Comparison of ENCODE assay signal across 14 mouse cellular contexts in genomic region chr13:115052568-115052967, GRCm38 (mm10). TPM values are rescaled to one million over a fixed set of nuclear protein-coding genes. Genes with fewer than 3 reads are reported as not detected.
DNase-seq lines count a peak whose midpoint lies in the region; ATAC-seq lines count a peak whose summit lies in the region.
"Had no signal": no experiment of that assay in that cellular context is flagged by ENCODE, and none has a peak within 500 bp of the region (broad histone marks: within the 10 kb centered on the region; RNA-seq: fewer than 3 reads in every experiment).

No protein-coding gene starts in this region.

- DNase-seq in frontal cortex, postnatal 25 days (ENCODE audit: low spot score in 2 of 2) = no peak
- peak; percentile 19 to 53 for DNase-seq in right cerebral cortex, adult 2 months (ENCODE audit: low spot score in 2 of 2)
- no peak for DNase-seq in right cerebral cortex, postnatal 14 days
- peak; percentile 34 to 91 for DNase-seq in left cerebral cortex, postnatal 25 days (ENCODE audit: low spot score in 2 of 2)
- peak; percentile 74 for DNase-seq in telencephalon, adult 2 months (ENCODE audit: low read depth, low spot score)
- DNase-seq in urinary bladder, adult 2 months (ENCODE audit: low spot score) = no peak
- DNase-seq in urinary bladder, adult 18-20 months (ENCODE audit: low spot score in 2 of 2) = no peak
- DNase-seq: cerebellum, adult 11 months; cerebellum, postnatal 25 days; heart, adult 2 months; lung, postnatal 4 days; thymus, postnatal 4 days had no signal

- ATAC-seq in frontal cortex, adult (ENCODE audit: low TSS enrichment) = peak; percentile 95
- ATAC-seq: intestine, postnatal 0 days had no signal

- intact Hi-C loops in left cerebral cortex, postnatal 25 days (cut with DNase I) = no loop called here

RNA-seq across cellular contexts. Expression of gene Pelo, which starts 37.4 kb away (rescaled TPM):
- 10 to 100 TPM; 20.5 to 22.8 TPM for total RNA-seq in left cerebral cortex, postnatal 25 days (2021)
- 32.8 and 39.0 TPM in 2 replicates for polyA plus RNA-seq in urinary bladder, adult 2 months (2012; rRNA removed)

RNA-seq across cellular contexts. Expression of gene Gm49395, which starts 49.2 kb away (rescaled TPM):
- 1 to 10 TPM in 1 of 2 experiments, under 1 TPM in 1; 0.46 to 4.2 TPM for total RNA-seq in left cerebral cortex, postnatal 25 days (2021)
- polyA plus RNA-seq in urinary bladder, adult 2 months (2012; rRNA removed) = 10.2 and 13.1 TPM in 2 replicates

RNA-seq across cellular contexts. Expression of gene Itga1, which starts 49.2 kb away (rescaled TPM):
- total RNA-seq in left cerebral cortex, postnatal 25 days (2021) = 1 to 10 TPM; 6.6 to 7.3 TPM
- 48.4 and 68.4 TPM in 2 replicates for polyA plus RNA-seq in urinary bladder, adult 2 months (2012; rRNA removed)

Comparison
In these comparisons a context has a peak if more than half of its experiments do, and no peak if none do; other contexts are left out.
1. DNase-seq: peak in right cerebral cortex, adult 2 months (2 of 2), left cerebral cortex, postnatal 25 days (2 of 2) and telencephalon, adult 2 months (single experiment); none in frontal cortex, postnatal 25 days (0 of 2), right cerebral cortex, postnatal 14 days (single experiment), urinary bladder, adult 2 months (single experiment) and urinary bladder, adult 18-20 months (0 of 2).